Mouse (Mus musculus): ENCODE measurements around the gene Chchd6. TPM values are rescaled to one million over a fixed set of nuclear protein-coding genes. Genes with fewer than 3 reads are reported as not detected.

Chchd6 gene
- polyA plus RNA-seq, 1 experiment from 2014 or later, result 164 TPM

- Histone ChIP-seq H3K27me3 (ENCODE audit: control insufficient read depth, insufficient read depth, low read length) (no peaks in the 10 kb centered on the region), H3K9me3 (ENCODE audit: control insufficient read depth, low read length) (peaks cover 5% of the 10 kb centered on the region; the same call in 1 of the 2 replicates), H3K27ac (replicated peaks; ENCODE audit: low read depth, low read length) (no peak overlapping the region), H3K4me3 (replicated peaks; ENCODE audit: low read depth, low read length) (no peak overlapping the region), H3K9ac (replicated peaks; ENCODE audit: low read length) (no peak overlapping the region), H3K4me2 (ENCODE audit: low read length) (no peak overlapping the region), H3K4me1 (ENCODE audit: control insufficient read depth, insufficient read depth, low read length) (peaks cover 6% of the 10 kb centered on the region; the same call in 1 of the 2 replicates), H3K36me3 (ENCODE audit: control insufficient read depth, insufficient read depth, low read length) (no peaks in the 10 kb centered on the region)
- 98% methylated on average over 1 of the region's 1 CpGs for WGBS
- ATAC-seq (ENCODE audit: low FRiP score, low TSS enrichment), result no peak
- DNase-seq, result no peak
These were observed 1.1 kb upstream of the Chchd6 start for GRCm38 (mm10) chr6:89596510-89596909.

- DNase-seq, result no peak
- Histone ChIP-seq H3K27ac (replicated peaks; ENCODE audit: low read depth, low read length) (no peak overlapping the region), H3K4me2 (ENCODE audit: low read length) (peak overlapping the region; percentile 67), H3K9ac (replicated peaks; ENCODE audit: low read length) (no peak overlapping the region), H3K27me3 (ENCODE audit: control insufficient read depth, insufficient read depth, low read length) (no peaks in the 10 kb centered on the region), H3K4me1 (ENCODE audit: control insufficient read depth, insufficient read depth, low read length) (peaks cover 6% of the 10 kb centered on the region; the same call in 1 of the 2 replicates), H3K9me3 (ENCODE audit: control insufficient read depth, low read length) (peaks cover 5% of the 10 kb centered on the region; the same call in 1 of the 2 replicates), H3K4me3 (replicated peaks; ENCODE audit: low read depth, low read length) (peak overlapping the region; percentile 78), H3K36me3 (ENCODE audit: control insufficient read depth, insufficient read depth, low read length) (no peaks in the 10 kb centered on the region)
- peak; percentile 47 for ATAC-seq (ENCODE audit: low FRiP score, low TSS enrichment)
- WGBS, result 27% methylated on average over 5 of the region's 5 CpGs
These were observed 310 bp upstream of the Chchd6 start for GRCm38 (mm10) chr6:89595777-89596146.

GRCm38 (mm10) chr6:89592016-89592415 lies 3.4 kb downstream of the Chchd6 start:
- H3K9me3 ChIP-seq (ENCODE audit: control insufficient read depth, low read length), result no peaks in the 10 kb centered on the region
- no peak overlapping the region for H3K27ac ChIP-seq (replicated peaks; ENCODE audit: low read depth, low read length)
- peaks cover 6% of the 10 kb centered on the region; the same call in 1 of the 2 replicates for H3K4me1 ChIP-seq (ENCODE audit: control insufficient read depth, insufficient read depth, low read length)
- ATAC-seq (ENCODE audit: low FRiP score, low TSS enrichment), result no peak
- H3K9ac ChIP-seq (replicated peaks; ENCODE audit: low read length), result no peak overlapping the region
- no peak overlapping the region for H3K4me3 ChIP-seq (replicated peaks; ENCODE audit: low read depth, low read length)
- H3K36me3 ChIP-seq (ENCODE audit: control insufficient read depth, insufficient read depth, low read length), result no peaks in the 10 kb centered on the region
- no peak overlapping the region for H3K4me2 ChIP-seq (ENCODE audit: low read length)
- WGBS, result 89% methylated on average over 3 of the region's 3 CpGs
- DNase-seq, result no peak
- H3K27me3 ChIP-seq (ENCODE audit: control insufficient read depth, insufficient read depth, low read length), result no peaks in the 10 kb centered on the region

GRCm38 (mm10) chr6:89591531-89591930 lies 3.9 kb downstream of the Chchd6 start:
- Histone ChIP-seq H3K4me2 (ENCODE audit: low read length) (no peak overlapping the region), H3K27me3 (ENCODE audit: control insufficient read depth, insufficient read depth, low read length) (no peaks in the 10 kb centered on the region), H3K9ac (replicated peaks; ENCODE audit: low read length) (no peak overlapping the region), H3K36me3 (ENCODE audit: control insufficient read depth, insufficient read depth, low read length) (no peaks in the 10 kb centered on the region), H3K9me3 (ENCODE audit: control insufficient read depth, low read length) (no peaks in the 10 kb centered on the region), H3K4me1 (ENCODE audit: control insufficient read depth, insufficient read depth, low read length) (peaks cover 6% of the 10 kb centered on the region; the same call in 1 of the 2 replicates), H3K27ac (replicated peaks; ENCODE audit: low read depth, low read length) (no peak overlapping the region), H3K4me3 (replicated peaks; ENCODE audit: low read depth, low read length) (no peak overlapping the region)
- ATAC-seq (ENCODE audit: low FRiP score, low TSS enrichment) (no peak), DNase-seq (no peak)
- WGBS, result 87% methylated on average over 3 of the region's 3 CpGs

GRCm38 (mm10) chr6:89585696-89586095 lies 9.8 kb downstream of the Chchd6 start:
- H3K36me3 ChIP-seq (ENCODE audit: control insufficient read depth, insufficient read depth, low read length), result no peaks in the 10 kb centered on the region
- peaks cover 8% of the 10 kb centered on the region for H3K4me1 ChIP-seq (ENCODE audit: control insufficient read depth, insufficient read depth, low read length)
- no peaks in the 10 kb centered on the region for H3K27me3 ChIP-seq (ENCODE audit: control insufficient read depth, insufficient read depth, low read length)
- no peaks in the 10 kb centered on the region for H3K9me3 ChIP-seq (ENCODE audit: control insufficient read depth, low read length)
- H3K27ac ChIP-seq (replicated peaks; ENCODE audit: low read depth, low read length), result no peak overlapping the region
- no peak overlapping the region for H3K9ac ChIP-seq (replicated peaks; ENCODE audit: low read length)
- DNase-seq, result peak; percentile 10
- H3K4me2 ChIP-seq (ENCODE audit: low read length), result no peak overlapping the region
- H3K4me3 ChIP-seq (replicated peaks; ENCODE audit: low read depth, low read length), result no peak overlapping the region
- no peak for ATAC-seq (ENCODE audit: low FRiP score, low TSS enrichment)

- no peak overlapping the region; the same call in 1 of the 2 replicates for H3K9ac ChIP-seq (replicated peaks; ENCODE audit: low read length)
- H3K27me3 ChIP-seq (ENCODE audit: control insufficient read depth, insufficient read depth, low read length), result no peaks in the 10 kb centered on the region
- no peak overlapping the region for H3K4me2 ChIP-seq (ENCODE audit: low read length)
- no peaks in the 10 kb centered on the region for H3K9me3 ChIP-seq (ENCODE audit: control insufficient read depth, low read length)
- WGBS, result 8% methylated on average over 5 of the region's 5 CpGs
- peak overlapping the region; percentile 26; the same call in 1 of the 2 replicates for H3K27ac ChIP-seq (replicated peaks; ENCODE audit: low read depth, low read length)
- 0 out of 2 replicates have a peak, but pooled peaks have one; percentile 31 for ATAC-seq (ENCODE audit: low FRiP score, low TSS enrichment)
- no peak overlapping the region for H3K4me3 ChIP-seq (replicated peaks; ENCODE audit: low read depth, low read length)
- peak; percentile 62 for DNase-seq
- H3K4me1 ChIP-seq (ENCODE audit: control insufficient read depth, insufficient read depth, low read length), result peaks cover 8% of the 10 kb centered on the region
- H3K36me3 ChIP-seq (ENCODE audit: control insufficient read depth, insufficient read depth, low read length), result no peaks in the 10 kb centered on the region
These were observed 10.6 kb downstream of the Chchd6 start for GRCm38 (mm10) chr6:89584634-89585409.

- H3K4me1 ChIP-seq (ENCODE audit: control insufficient read depth, insufficient read depth, low read length), result peaks cover 8% of the 10 kb centered on the region
- no peak for ATAC-seq (ENCODE audit: low FRiP score, low TSS enrichment)
These were observed 12.3 kb downstream of the Chchd6 start for GRCm38 (mm10) chr6:89583170-89583569.

GRCm38 (mm10) chr6:89574641-89575040 lies 20.8 kb downstream of the Chchd6 start:
- ATAC-seq (ENCODE audit: low FRiP score, low TSS enrichment), result no peak
- Histone ChIP-seq H3K4me3 (replicated peaks; ENCODE audit: low read depth, low read length) (no peak overlapping the region), H3K27me3 (ENCODE audit: control insufficient read depth, insufficient read depth, low read length) (no peaks in the 10 kb centered on the region), H3K9me3 (ENCODE audit: control insufficient read depth, low read length) (no peaks in the 10 kb centered on the region), H3K4me1 (ENCODE audit: control insufficient read depth, insufficient read depth, low read length) (peaks cover 6% of the 10 kb centered on the region; the same call in 1 of the 2 replicates), H3K27ac (replicated peaks; ENCODE audit: low read depth, low read length) (no peak overlapping the region), H3K9ac (replicated peaks; ENCODE audit: low read length) (no peak overlapping the region), H3K4me2 (ENCODE audit: low read length) (no peak overlapping the region), H3K36me3 (ENCODE audit: control insufficient read depth, insufficient read depth, low read length) (peaks cover 7% of the 10 kb centered on the region; the same call in 1 of the 2 replicates)
- 60% methylated on average over 2 of the region's 2 CpGs for WGBS
- DNase-seq, result no peak

More at GRCm38 (mm10) chr6:89583170-89583569, 12.3 kb downstream of the Chchd6 start:
- Histone ChIP-seq H3K27me3 (ENCODE audit: control insufficient read depth, insufficient read depth, low read length) (no peaks in the 10 kb centered on the region), H3K36me3 (ENCODE audit: control insufficient read depth, insufficient read depth, low read length) (no peaks in the 10 kb centered on the region), H3K9ac (replicated peaks; ENCODE audit: low read length) (no peak overlapping the region), H3K4me2 (ENCODE audit: low read length) (no peak overlapping the region), H3K27ac (replicated peaks; ENCODE audit: low read depth, low read length) (no peak overlapping the region), H3K9me3 (ENCODE audit: control insufficient read depth, low read length) (no peaks in the 10 kb centered on the region), H3K4me3 (replicated peaks; ENCODE audit: low read depth, low read length) (no peak overlapping the region)
- no peak for DNase-seq
- WGBS, result 90% methylated on average over 3 of the region's 3 CpGs

- Histone ChIP-seq H3K27ac (replicated peaks; ENCODE audit: low read depth, low read length) (no peak overlapping the region), H3K9ac (replicated peaks; ENCODE audit: low read length) (no peak overlapping the region), H3K4me1 (ENCODE audit: control insufficient read depth, insufficient read depth, low read length) (peaks cover 6% of the 10 kb centered on the region; the same call in 1 of the 2 replicates), H3K27me3 (ENCODE audit: control insufficient read depth, insufficient read depth, low read length) (no peaks in the 10 kb centered on the region), H3K4me3 (replicated peaks; ENCODE audit: low read depth, low read length) (no peak overlapping the region), H3K9me3 (ENCODE audit: control insufficient read depth, low read length) (no peaks in the 10 kb centered on the region), H3K36me3 (ENCODE audit: control insufficient read depth, insufficient read depth, low read length) (peaks cover 7% of the 10 kb centered on the region; the same call in 1 of the 2 replicates), H3K4me2 (ENCODE audit: low read length) (no peak overlapping the region)
- ATAC-seq (ENCODE audit: low FRiP score, low TSS enrichment), result no peak
- no peak for DNase-seq
- WGBS, result 94% methylated on average over 2 of the region's 2 CpGs
These were observed 21.7 kb downstream of the Chchd6 start for GRCm38 (mm10) chr6:89573768-89574167.
